Mouse (Mus musculus) liver, embryonic 16.5 days (tissue): ENCODE results near the gene Med21. TPM values are rescaled to one million over a fixed set of nuclear protein-coding genes. Genes with fewer than 3 reads are reported as not detected.

Experiments
- ATAC-seq: fragments of 200-750 bp; cut with Nextera tagmentation; 2 replicates; pipeline ENCODE4 v1.8.0; 2017; ENCODE audit warnings: low read depth, mild to moderate bottlenecking, moderate number of reproducible peaks, moderate library complexity
- H3K27ac ChIP-seq: fragments of 300-500 bp; sonication (generic); 2 replicates; pipeline ENCODE4 v1.5.1; 2014; ENCODE audit warnings: mild to moderate bottlenecking, low read length
- H3K27me3 ChIP-seq: fragments of 300-500 bp; sonication (generic); 2 replicates; pipeline ENCODE4 v1.6.1; 2014; ENCODE audit warnings: low read depth, low read length, mixed read lengths; ENCODE audit not compliant: control insufficient read depth, insufficient read depth
- H3K36me3 ChIP-seq: fragments of 300-500 bp; sonication (generic); 2 replicates; pipeline ENCODE4 v1.6.1; 2014; ENCODE audit warnings: mild to moderate bottlenecking; ENCODE audit not compliant: control insufficient read depth, insufficient read depth
- H3K4me1 ChIP-seq: fragments of 300-500 bp; sonication (generic); 2 replicates; pipeline ENCODE4 v1.6.1; 2014; ENCODE audit warnings: low read depth, low read length, mixed read lengths; ENCODE audit not compliant: control insufficient read depth
- H3K4me2 ChIP-seq: fragments of 300-500 bp; sonication (generic); 2 replicates; pipeline ENCODE4 v1.6.1; 2014; ENCODE audit warnings: low read depth, low read length, mixed read lengths
- H3K4me3 ChIP-seq: fragments of 300-500 bp; sonication (generic); 2 replicates; pipeline ENCODE4 v1.5.1; 2014; ENCODE audit warnings: low read depth, mild to moderate bottlenecking, low read length
- H3K9ac ChIP-seq: fragments of 300-500 bp; sonication (generic); 2 replicates; pipeline ENCODE4 v1.6.1; 2014; ENCODE audit warnings: low read depth, low read length
- H3K9me3 ChIP-seq: fragments of 300-500 bp; sonication (generic); replicated peaks from 2 replicates; pipeline ENCODE4 v1.6.1; 2016; ENCODE audit warnings: low read length; ENCODE audit not compliant: control insufficient read depth
- WGBS: fragments of 180-500 bp; shearing (Covaris S2); extraction: QIAGEN DNeasy Blood & Tissue Kit; methylation state at CpG from one replicate; pipeline ENCODE4 v1.1.7; 2014; ENCODE audit not compliant: insufficient replicate concordance; 5-methylcytosine and 5-hydroxymethylcytosine counted together
- polyA plus RNA-seq: library from polyadenylated mRNA; unstranded; fragments of >200 nt; fragmentation: Nextera tagmentation; extraction: Ambion mirVana; gene quantifications from 2 replicates; pipeline ENCODE4 v1.2.1, GENCODE M21; 2015

Gene Med21
- polyA plus RNA-seq, 1 experiment from 2014 or later = 51.9 TPM

GRCm38 (mm10) chr6:146670956-146671855 lies 28.9 kb downstream of the Med21 start:
- Histone ChIP-seq H3K27me3 (no peaks in the 10 kb centered on the region), H3K4me2 (no peak overlapping the region), H3K9ac (no peak overlapping the region), H3K4me1 (no peaks in the 10 kb centered on the region), H3K36me3 (no peaks in the 10 kb centered on the region), H3K4me3 (no peak overlapping the region), H3K27ac (no peak overlapping the region), H3K9me3 (peaks cover 2% of the 10 kb centered on the region)
- no peak for ATAC-seq
- WGBS = 38% methylated on average over 15 of the region's 15 CpGs

GRCm38 (mm10) chr6:146672106-146672505 lies 29.8 kb downstream of the Med21 start:
- Histone ChIP-seq H3K4me2 (no peak overlapping the region), H3K4me3 (no peak overlapping the region), H3K4me1 (no peaks in the 10 kb centered on the region), H3K9ac (no peak overlapping the region), H3K36me3 (no peaks in the 10 kb centered on the region), H3K9me3 (peaks cover 2% of the 10 kb centered on the region), H3K27ac (no peak overlapping the region), H3K27me3 (no peaks in the 10 kb centered on the region)
- WGBS = 64% methylated on average over 5 of the region's 5 CpGs
- no peak for ATAC-seq

DNA sequence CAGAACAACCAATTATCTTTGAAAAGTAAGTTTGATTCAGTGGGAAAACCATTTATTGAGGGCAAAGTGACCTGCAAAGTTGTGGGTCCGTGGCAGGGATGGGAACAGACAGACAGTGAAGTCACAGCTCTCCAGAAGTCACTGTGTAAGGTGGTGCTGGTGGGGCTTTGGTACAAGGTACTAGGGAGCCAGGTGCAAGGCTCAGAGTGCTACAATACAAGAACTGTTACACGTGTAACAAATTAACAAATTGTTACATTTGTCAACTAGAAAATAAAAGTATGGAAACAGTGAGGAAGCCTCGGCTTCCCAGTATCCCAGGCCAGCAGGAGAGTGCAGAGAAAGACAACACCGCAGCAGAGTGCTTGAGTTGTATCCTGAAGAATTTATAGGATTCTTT lies 31.3 kb downstream of the Med21 start:
- H3K27ac ChIP-seq = no peak overlapping the region

GRCm38 (mm10) chr6:146674420-146674819 lies 32.1 kb downstream of the Med21 start:
- no peaks in the 10 kb centered on the region for H3K36me3 ChIP-seq
- ATAC-seq = no peak
- H3K27ac ChIP-seq = no peak overlapping the region
- peaks cover 2% of the 10 kb centered on the region for H3K9me3 ChIP-seq
- 52% methylated on average over 8 of the region's 8 CpGs for WGBS
- H3K4me1 ChIP-seq = no peaks in the 10 kb centered on the region
- H3K27me3 ChIP-seq = no peaks in the 10 kb centered on the region
- H3K9ac ChIP-seq = no peak overlapping the region
- no peak overlapping the region for H3K4me2 ChIP-seq
- H3K4me3 ChIP-seq = no peak overlapping the region

More for the DNA sequence above, 31.3 kb downstream of the Med21 start:
- Histone ChIP-seq H3K36me3 (no peaks in the 10 kb centered on the region), H3K4me3 (no peak overlapping the region), H3K27me3 (no peaks in the 10 kb centered on the region), H3K4me2 (no peak overlapping the region), H3K4me1 (no peaks in the 10 kb centered on the region), H3K9me3 (peaks cover 2% of the 10 kb centered on the region), H3K9ac (no peak overlapping the region)
- no peak for ATAC-seq
- 63% methylated on average over 4 of the region's 4 CpGs for WGBS

DNA sequence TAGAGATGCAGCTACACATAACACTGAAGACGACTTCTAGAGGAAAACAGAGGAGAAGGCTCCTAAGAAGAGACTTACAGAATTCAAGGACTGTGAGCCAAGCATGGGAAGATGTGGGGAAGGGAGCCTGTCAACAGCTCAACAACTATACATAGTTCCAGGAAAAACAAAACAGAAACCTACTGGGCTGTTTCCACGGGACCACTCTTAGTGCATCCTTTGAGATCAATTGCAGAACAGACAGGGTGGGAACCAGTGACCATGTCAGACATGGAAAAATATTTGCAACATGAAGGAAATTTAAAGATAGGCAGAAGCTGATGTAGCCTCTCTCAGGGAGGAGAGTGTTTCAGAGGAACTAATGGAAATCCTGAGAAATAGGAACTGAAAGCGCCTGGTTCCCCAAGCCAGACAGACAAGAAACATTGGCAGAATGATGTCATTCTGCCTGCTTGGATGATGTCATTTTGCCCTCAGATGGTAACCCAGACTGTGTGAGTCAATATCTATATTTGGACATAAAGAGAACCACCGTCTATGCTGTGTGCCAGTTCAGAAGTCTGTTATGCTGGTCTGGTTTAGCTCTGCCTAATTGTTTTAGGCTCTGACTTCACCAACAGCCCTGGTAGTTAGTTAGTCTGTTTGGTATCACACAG lies 32.7 kb downstream of the Med21 start:
- ATAC-seq = no peak

GRCm38 (mm10) chr6:146676904-146677303 lies 34.6 kb downstream of the Med21 start:
- Histone ChIP-seq H3K9me3 (no peaks in the 10 kb centered on the region), H3K4me3 (no peak overlapping the region), H3K4me1 (no peaks in the 10 kb centered on the region), H3K4me2 (no peak overlapping the region), H3K27ac (no peak overlapping the region), H3K9ac (no peak overlapping the region), H3K27me3 (no peaks in the 10 kb centered on the region), H3K36me3 (no peaks in the 10 kb centered on the region)
- ATAC-seq = no peak
- 69% methylated on average over 10 of the region's 10 CpGs for WGBS

More for the DNA sequence above, 32.7 kb downstream of the Med21 start:
- 30% methylated on average over 4 of the region's 4 CpGs for WGBS
- Histone ChIP-seq H3K4me1 (no peaks in the 10 kb centered on the region), H3K27ac (no peak overlapping the region), H3K9me3 (peaks cover 2% of the 10 kb centered on the region), H3K4me3 (no peak overlapping the region), H3K36me3 (no peaks in the 10 kb centered on the region), H3K4me2 (no peak overlapping the region), H3K9ac (no peak overlapping the region), H3K27me3 (no peaks in the 10 kb centered on the region)

DNA sequence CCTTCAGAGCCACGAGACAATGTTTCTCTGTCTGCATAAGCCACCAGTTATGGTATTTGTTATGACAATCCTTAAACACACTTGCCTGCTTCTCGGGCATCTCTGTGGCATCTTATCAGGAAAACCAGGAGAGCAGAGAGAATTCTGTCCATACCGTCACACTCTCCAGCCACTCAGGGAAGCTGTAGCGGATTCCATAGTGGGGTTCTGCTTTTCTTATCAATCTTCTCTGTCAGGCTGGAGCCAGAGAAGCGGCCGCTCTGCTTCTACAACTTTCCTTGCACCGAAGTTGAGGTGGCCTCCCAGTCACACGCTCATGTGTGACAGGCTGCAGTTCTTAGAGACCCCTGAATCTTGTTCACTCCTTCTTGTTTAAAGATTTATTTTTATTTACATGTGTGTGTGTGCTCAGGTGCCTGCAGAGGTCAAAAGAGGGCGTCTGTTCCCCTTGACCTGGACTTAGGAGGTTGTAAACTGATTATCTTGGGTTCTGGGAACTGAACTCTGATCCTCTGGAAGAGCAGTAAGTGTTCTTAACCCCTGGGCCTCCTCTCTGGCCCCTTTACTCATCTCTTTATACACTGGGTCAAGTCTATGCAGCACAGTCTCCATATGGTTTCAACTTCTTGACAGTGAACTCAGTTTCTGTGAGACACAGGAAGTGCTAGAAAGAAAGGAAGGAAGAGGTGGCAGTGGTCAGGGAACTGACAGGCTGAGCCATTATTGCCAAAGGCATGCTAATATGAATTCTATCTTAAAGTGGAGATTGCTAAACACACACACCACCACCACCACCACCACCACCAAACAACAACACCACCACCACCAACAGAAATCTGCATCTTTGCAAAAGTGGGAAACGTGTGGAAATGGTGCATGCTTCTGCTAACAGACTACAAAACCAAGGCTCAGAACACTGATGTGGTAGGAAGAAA lies 36.1 kb downstream of the Med21 start:
- Histone ChIP-seq H3K4me2 (no peak overlapping the region), H3K27ac (no peak overlapping the region), H3K9ac (no peak overlapping the region), H3K9me3 (no peaks in the 10 kb centered on the region), H3K27me3 (no peaks in the 10 kb centered on the region), H3K36me3 (no peaks in the 10 kb centered on the region), H3K4me3 (no peak overlapping the region), H3K4me1 (no peaks in the 10 kb centered on the region)
- ATAC-seq = no peak; the same call in 1 of the 2 replicates
- 39% methylated on average over 10 of the region's 10 CpGs for WGBS

- H3K4me1 ChIP-seq = no peaks in the 10 kb centered on the region
- no peak; the same call in 1 of the 2 replicates for ATAC-seq
- no peak overlapping the region for H3K9ac ChIP-seq
- H3K36me3 ChIP-seq = no peaks in the 10 kb centered on the region
- H3K4me3 ChIP-seq = no peak overlapping the region
- H3K9me3 ChIP-seq = no peaks in the 10 kb centered on the region
- WGBS = 61% methylated on average over 4 of the region's 4 CpGs
- H3K27ac ChIP-seq = no peak overlapping the region
- no peak overlapping the region for H3K4me2 ChIP-seq
- no peaks in the 10 kb centered on the region for H3K27me3 ChIP-seq
Measured at GRCm38 (mm10) chr6:146683881-146684280, 41.5 kb downstream of the Med21 start.
